Mouse (Mus musculus): Measurements from ENCODE around the gene Cnih3.

The Cnih3 gene

GRCm38 (mm10) chr1:181453106-181453505 is 100.7 kb downstream of the Cnih3 start:
- DNase-seq (ENCODE audit: low spot score) = no peak

- no peak for DNase-seq (ENCODE audit: low spot score)
Observed at GRCm38 (mm10) chr1:181456911-181457310, 104.5 kb downstream of the Cnih3 start.

GRCm38 (mm10) chr1:181459431-181460105 is 107.1 kb downstream of the Cnih3 start:
- DNase-seq (ENCODE audit: low spot score) = no peak

- DNase-seq (ENCODE audit: low spot score) = no peak
Observed at GRCm38 (mm10) chr1:181460283-181460682, 107.9 kb downstream of the Cnih3 start.

GRCm38 (mm10) chr1:181461484-181461883 is 109.1 kb downstream of the Cnih3 start:
- no peak for DNase-seq (ENCODE audit: low spot score)

- no peak for DNase-seq (ENCODE audit: low spot score)
Observed at GRCm38 (mm10) chr1:181462051-181462905, 109.8 kb downstream of the Cnih3 start.

- DNase-seq (ENCODE audit: low spot score) = no peak
Observed at GRCm38 (mm10) chr1:181462906-181463179, 110.4 kb downstream of the Cnih3 start.

- no peak for DNase-seq (ENCODE audit: low spot score)
Observed at GRCm38 (mm10) chr1:181465027-181465426, 112.6 kb downstream of the Cnih3 start.

- DNase-seq (ENCODE audit: low spot score) = no peak
Observed at GRCm38 (mm10) chr1:181466040-181466439, 113.6 kb downstream of the Cnih3 start.

GRCm38 (mm10) chr1:181466601-181467320 is 114.3 kb downstream of the Cnih3 start:
- peak; percentile 38 for DNase-seq (ENCODE audit: low spot score)

- no peak for DNase-seq (ENCODE audit: low spot score)
Observed at GRCm38 (mm10) chr1:181467321-181467670, 114.9 kb downstream of the Cnih3 start.

- no peak for DNase-seq (ENCODE audit: low spot score)
Observed at GRCm38 (mm10) chr1:181469415-181469814, 117.0 kb downstream of the Cnih3 start.

- no peak for DNase-seq (ENCODE audit: low spot score)
Observed at GRCm38 (mm10) chr1:181476141-181476540, 123.7 kb downstream of the Cnih3 start.

GRCm38 (mm10) chr1:181476557-181476956 is 124.1 kb downstream of the Cnih3 start:
- no peak for DNase-seq (ENCODE audit: low spot score)

- DNase-seq (ENCODE audit: low spot score) = no peak
Observed at GRCm38 (mm10) chr1:181484696-181485095, 132.3 kb downstream of the Cnih3 start.

GRCm38 (mm10) chr1:181503471-181503870 is 151.0 kb downstream of the Cnih3 start:
- DNase-seq (ENCODE audit: low spot score) = no peak

GRCm38 (mm10) chr1:181505367-181505766 is 152.9 kb downstream of the Cnih3 start:
- DNase-seq (ENCODE audit: low spot score) = no peak
